Mouse (Mus musculus) megakaryocyte, embryonic 14.5 days (primary cell): ENCODE measurements around the gene Mrm2.

ENCODE experiments used
- FLI1 ChIP-seq: IDR thresholded peaks from 2 replicates; pipeline ENCODE4 v1.6.1; 2012; ENCODE audit warnings: low read length, inconsistent platforms, mixed read lengths
- GATA1 ChIP-seq: IDR thresholded peaks from 3 replicates; pipeline ENCODE4 v1.6.1; 2012; ENCODE audit warnings: mixed read lengths, low read length, inconsistent platforms, borderline replicate concordance

DNA sequence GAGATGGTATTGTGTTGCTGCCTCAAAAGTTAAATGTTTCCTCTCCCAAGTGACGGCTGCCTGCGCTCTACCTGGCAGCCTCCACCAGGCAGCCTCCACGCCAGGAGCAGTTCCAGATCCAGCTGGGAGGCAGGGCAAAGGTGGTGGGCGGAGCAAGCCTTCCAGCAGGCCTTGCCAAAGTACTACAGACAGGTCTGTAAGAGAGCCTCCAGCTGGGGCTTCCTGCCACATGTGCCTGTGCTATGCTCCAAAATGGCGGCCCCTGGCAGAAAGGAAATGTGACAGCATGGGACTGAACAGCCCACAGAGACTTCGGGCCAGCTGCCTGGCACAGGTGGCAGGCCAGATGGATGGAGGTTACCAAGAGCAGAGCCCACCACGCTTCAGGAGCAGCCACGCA, 49.3 kb downstream of the Mrm2 start:
- TF ChIP-seq GATA1 (no peak), FLI1 (no peak)
